ENCODE assay signal across 10 mouse cellular contexts in the genomic region with DNA sequence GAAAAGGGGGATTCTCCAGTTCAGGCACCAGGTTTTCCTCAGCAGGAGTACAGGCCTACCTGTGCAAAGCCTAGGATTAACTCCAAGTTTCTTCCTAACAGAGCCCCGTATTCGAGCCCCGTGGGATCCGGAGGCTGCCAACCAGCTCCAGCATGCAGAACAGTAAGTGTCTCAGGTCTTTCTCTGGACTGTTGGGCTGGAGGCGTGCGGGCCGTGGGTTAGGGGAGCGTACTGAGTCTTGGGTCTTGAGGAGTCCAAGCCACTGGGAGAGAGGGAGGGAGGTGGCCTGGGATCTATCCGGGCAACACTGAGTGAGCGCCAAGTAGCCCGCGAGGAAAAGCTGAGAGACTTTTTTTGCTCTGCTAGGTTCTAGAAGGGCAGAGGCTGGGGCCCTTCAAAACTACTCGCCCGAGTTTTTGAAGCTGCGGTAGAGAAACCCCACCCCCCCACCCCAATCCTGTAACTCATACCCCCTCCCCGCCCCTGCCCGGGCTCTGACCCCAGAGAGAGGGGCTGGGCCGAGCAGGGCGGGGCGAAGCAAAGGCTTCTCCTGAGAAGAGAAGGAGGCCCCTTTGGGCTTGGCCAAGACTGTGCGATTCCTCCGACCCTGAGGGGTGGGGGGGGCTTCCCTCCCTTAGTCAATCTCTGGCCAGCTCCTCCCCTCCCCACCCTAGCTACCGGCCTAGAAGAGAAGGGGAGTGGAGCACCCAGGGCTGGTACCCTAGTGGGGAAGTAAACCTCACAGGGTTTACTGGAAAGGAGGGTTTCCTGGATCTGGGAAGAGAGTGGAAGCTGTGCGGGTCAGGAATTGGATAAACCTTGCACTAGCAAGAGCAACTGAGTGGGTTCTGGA. TPM values are rescaled to one million over a fixed set of nuclear protein-coding genes. Genes with fewer than 3 reads are reported as not detected.
DNase-seq lines count a peak whose midpoint lies in the region; ATAC-seq and TF ChIP-seq lines count a peak whose summit lies in the region.
"Had no signal": no experiment of that assay in that cellular context is flagged by ENCODE, and none has a peak within 500 bp of the region (broad histone marks: within the 10 kb centered on the region; RNA-seq: fewer than 3 reads in every experiment).

No protein-coding gene starts in this region.

- peak overlapping the region; percentile 72 for H3K4me2 ChIP-seq in forebrain, postnatal 0 days (ENCODE audit: low read depth)
- H3K4me2 ChIP-seq in midbrain, embryonic 16.5 days (ENCODE audit: low read length): peak overlapping the region; percentile 32
- no peak overlapping the region for H3K4me2 ChIP-seq in liver, postnatal 0 days (ENCODE audit: low read depth, low read length)

- intact Hi-C loops in left cerebral cortex, postnatal 25 days (cut with DNase I): no loop called here

- no peaks in the 10 kb centered on the region for H3K36me3 ChIP-seq in forebrain, postnatal 0 days (ENCODE audit: insufficient read depth)
- no peaks in the 10 kb centered on the region for H3K36me3 ChIP-seq in midbrain, embryonic 16.5 days (ENCODE audit: control insufficient read depth, insufficient read depth, low read length)
- H3K36me3 ChIP-seq in liver, postnatal 0 days (replicated peaks; ENCODE audit: insufficient read depth, low read length): no peaks in the 10 kb centered on the region

- 6% methylated on average over 24 of the region's 24 CpGs for WGBS in cerebellum, adult 2 months
- 10% methylated on average over 23 of the region's 24 CpGs for WGBS in forebrain, postnatal 0 days
- WGBS in midbrain, embryonic 16.5 days: 2% methylated on average over 20 of the region's 24 CpGs
- whole genome bisulfite sequencing in liver, postnatal 0 days (ENCODE audit: insufficient replicate concordance): 3% methylated on average over 23 of the region's 24 CpGs

- TF ChIP-seq EP300 in liver, postnatal 0 days (IDR thresholded peaks at IDR 0.05; ENCODE audit: low read depth): no peak

- no peak for ATAC-seq in cerebellum, adult (ENCODE audit: insufficient number of reproducible peaks, low FRiP score, low TSS enrichment)
- peak; percentile 40 for ATAC-seq in forebrain, postnatal 0 days
- peak; percentile 61; the same call in 1 of the 2 replicates for ATAC-seq in midbrain, embryonic 16.5 days
- no peak for ATAC-seq in liver, postnatal 0 days

- no peaks in the 10 kb centered on the region for H3K9me3 ChIP-seq in forebrain, postnatal 0 days (ENCODE audit: low read length)
- H3K9me3 ChIP-seq in midbrain, embryonic 16.5 days (replicated peaks; ENCODE audit: control insufficient read depth, low read length, poor library complexity, severe bottlenecking): no peaks in the 10 kb centered on the region
- no peaks in the 10 kb centered on the region for H3K9me3 ChIP-seq in liver, postnatal 0 days (ENCODE audit: low read length)

- H3K4me1 ChIP-seq in cerebellum, adult 2 months (ENCODE audit: control insufficient read depth, insufficient read depth, low read length): no peaks in the 10 kb centered on the region
- no peaks in the 10 kb centered on the region for H3K4me1 ChIP-seq in forebrain, postnatal 0 days (ENCODE audit: insufficient read depth)
- H3K4me1 ChIP-seq in midbrain, embryonic 16.5 days (ENCODE audit: control insufficient read depth, insufficient read depth, low read length): peaks cover 3% of the 10 kb centered on the region; the same call in 1 of the 2 replicates
- peaks cover 9% of the 10 kb centered on the region for H3K4me1 ChIP-seq in liver, postnatal 0 days (ENCODE audit: insufficient read depth)

- no peak overlapping the region for H3K9ac ChIP-seq in forebrain, postnatal 0 days
- 0 out of 2 replicates have a peak overlapping the region, but pooled peaks have one; percentile 16 for H3K9ac ChIP-seq in midbrain, embryonic 16.5 days (ENCODE audit: low read depth, low read length)
- no peak overlapping the region for H3K9ac ChIP-seq in liver, postnatal 0 days (replicated peaks)

- peak overlapping the region; percentile 98 for H3K27ac ChIP-seq in cerebellum, adult 2 months (ENCODE audit: insufficient read depth, low read length)
- H3K27ac ChIP-seq in forebrain, postnatal 0 days (ENCODE audit: low read depth, low read length): peak overlapping the region; percentile 23
- H3K27ac ChIP-seq in midbrain, embryonic 16.5 days (ENCODE audit: low read length): peak overlapping the region; percentile 58; the same call in 1 of the 2 replicates
- no peak overlapping the region for H3K27ac ChIP-seq in liver, postnatal 0 days (ENCODE audit: low read depth)

- peak; percentile 69 to 79 for DNase-seq in cerebellum, adult 2 months
- DNase-seq in cerebellum, postnatal 10 days: peak; percentile 82 to 89
- no peak for DNase-seq in forebrain, postnatal 0 days
- DNase-seq in right cerebral cortex, adult 2 months (ENCODE audit: low spot score in 2 of 2): no peak
- DNase-seq in left cerebral cortex, postnatal 25 days (ENCODE audit: low spot score in 2 of 2): no peak
- DNase-seq in liver, postnatal 0 days: no peak
- DNase-seq: adrenal gland, postnatal 14 days had no signal

- no peaks in the 10 kb centered on the region for H3K27me3 ChIP-seq in cerebellum, adult 2 months (ENCODE audit: control insufficient read depth, insufficient read depth, low read length)
- H3K27me3 ChIP-seq in forebrain, postnatal 0 days (ENCODE audit: insufficient read depth, low read length): peaks cover 21% of the 10 kb centered on the region
- H3K27me3 ChIP-seq in midbrain, embryonic 16.5 days (ENCODE audit: control insufficient read depth, insufficient read depth, low read depth, low read length): peaks cover 52% of the 10 kb centered on the region
- peaks cover 95% of the 10 kb centered on the region for H3K27me3 ChIP-seq in liver, postnatal 0 days (ENCODE audit: insufficient read depth, low read length)

- TF ChIP-seq CTCF in cerebellum, adult 2 months (IDR thresholded peaks at IDR 0.05; ENCODE audit: borderline replicate concordance, insufficient read depth, low read depth, low read length): no peak
- TF ChIP-seq CTCF in forebrain, postnatal 0 days (IDR thresholded peaks at IDR 0.05; ENCODE audit: low read depth): no peak
- TF ChIP-seq CTCF in liver, postnatal 0 days (IDR thresholded peaks at IDR 0.05; ENCODE audit: low read depth): no peak

- no peak for TF ChIP-seq POLR2A in cerebellum, adult 2 months (IDR thresholded peaks at IDR 0.05; ENCODE audit: borderline replicate concordance, insufficient read depth, low read length)

- H3K4me3 ChIP-seq in cerebellum, adult 2 months (replicated peaks; ENCODE audit: insufficient read depth, low read depth, low read length): peak overlapping the region; percentile 61
- H3K4me3 ChIP-seq in forebrain, postnatal 0 days (ENCODE audit: low read depth, low read length): peak overlapping the region; percentile 9; the same call in 1 of the 2 replicates
- no peak overlapping the region; the same call in 1 of the 2 replicates for H3K4me3 ChIP-seq in midbrain, embryonic 16.5 days (ENCODE audit: low read depth, low read length)
- no peak overlapping the region for H3K4me3 ChIP-seq in liver, postnatal 0 days (ENCODE audit: low read depth, low read length)

RNA-seq across cellular contexts. Expression of gene Pax6, which starts 11.7 kb away (rescaled TPM):
- polyA plus RNA-seq in cerebellum, adult 2 months (2012; rRNA removed): 84.5 and 103 TPM in 2 replicates
- 19.0 and 32.9 TPM in 2 replicates for total RNA-seq in forebrain, postnatal 0 days (2014; rRNA removed)
- polyA plus RNA-seq in forebrain, postnatal 0 days (2015; fragmentation: Nextera tagmentation; extraction: Ambion mirVana): 14.6 and 19.0 TPM in 2 replicates
- polyA plus RNA-seq in midbrain, embryonic 16.5 days (2015; fragmentation: Nextera tagmentation; extraction: Ambion mirVana): 17.4 and 25.7 TPM in 2 replicates
- 1 to 10 TPM; 8.4 to 8.5 TPM for total RNA-seq in left cerebral cortex, postnatal 25 days (2021)
- not detected in 2 replicates for polyA plus RNA-seq in liver, postnatal 0 days (2015; fragmentation: Nextera tagmentation; extraction: Ambion mirVana)
- total RNA-seq: adrenal gland, postnatal 14 days; neutrophil, adult 5-6 weeks had no signal

Comparison
In these comparisons a context has a peak if more than half of its experiments do, and no peak if none do; other contexts are left out.
1. DNase-seq: peak in cerebellum, adult 2 months (2 of 2) and cerebellum, postnatal 10 days (2 of 2); none in forebrain, postnatal 0 days (single experiment), right cerebral cortex, adult 2 months (0 of 2), left cerebral cortex, postnatal 25 days (0 of 2) and liver, postnatal 0 days (single experiment).
2. H3K4me3 ChIP-seq: peak in cerebellum, adult 2 months (single experiment) and forebrain, postnatal 0 days (single experiment); none in midbrain, embryonic 16.5 days (single experiment) and liver, postnatal 0 days (single experiment).
3. ATAC-seq: peak in forebrain, postnatal 0 days (single experiment) and midbrain, embryonic 16.5 days (single experiment); none in cerebellum, adult (single experiment) and liver, postnatal 0 days (single experiment).
4. RNA of gene Pax6, which starts 11.7 kb away (polyA plus RNA-seq): 84.5 to 103 TPM in cerebellum, adult 2 months, 14.6 to 19.0 TPM in forebrain, postnatal 0 days and 17.4 to 25.7 TPM in midbrain, embryonic 16.5 days; not detected in liver, postnatal 0 days; every median in the first group is over 10 times any median in the second.